Mouse (Mus musculus) stomach, postnatal 0 days (tissue): ENCODE measurements at regions not wholly inside any gene's neighbourhood (a gene's known extent, or its start where the extent isn't known, plus 50 kb on each side); places are given as distances from the start of the nearest gene placed in this dataset.

Source experiments
- ATAC-seq: fragments of 200-750 bp; cut with Nextera tagmentation; 2 replicates; pipeline ENCODE4 v1.8.0; 2017; ENCODE audit not compliant: low FRiP score, low TSS enrichment
- DNase-seq: peaks from one replicate; pipeline ENCODE4 v3.0.0-alpha.2; 2016; ENCODE audit warnings: low spot score
- H3K27ac ChIP-seq: fragments of 300-500 bp; sonication (generic); replicated peaks from 2 replicates; pipeline ENCODE4 v1.5.1; 2014; ENCODE audit warnings: mild to moderate bottlenecking, control low read depth
- H3K27me3 ChIP-seq: fragments of 300-500 bp; sonication (generic); 2 replicates; pipeline ENCODE4 v1.6.1; 2014; ENCODE audit warnings: low read length; ENCODE audit not compliant: control insufficient read depth, insufficient read depth
- H3K36me3 ChIP-seq: fragments of 300-500 bp; sonication (generic); 2 replicates; pipeline ENCODE4 v1.6.1; 2014; ENCODE audit warnings: low read length, mixed read lengths; ENCODE audit not compliant: control insufficient read depth, insufficient read depth
- H3K4me1 ChIP-seq: fragments of 300-500 bp; sonication (generic); replicated peaks from 2 replicates; pipeline ENCODE4 v1.6.1; 2014; ENCODE audit warnings: antibody characterized with exemption; ENCODE audit not compliant: control insufficient read depth, insufficient read depth
- H3K4me2 ChIP-seq: fragments of 300-500 bp; sonication (generic); replicated peaks from 2 replicates; pipeline ENCODE4 v1.6.1; 2014; ENCODE audit warnings: low read depth, mild to moderate bottlenecking, control low read depth, moderate library complexity
- H3K4me3 ChIP-seq: fragments of 300-500 bp; sonication (generic); 2 replicates; pipeline ENCODE4 v1.5.1; 2014; ENCODE audit warnings: low read depth, low read length, control low read depth
- H3K9ac ChIP-seq: fragments of 300-500 bp; sonication (generic); 2 replicates; pipeline ENCODE4 v1.6.1; 2014; ENCODE audit warnings: mild to moderate bottlenecking, low read length, control low read depth, mixed read lengths
- H3K9me3 ChIP-seq: fragments of 300-500 bp; sonication (generic); 2 replicates; pipeline ENCODE4 v1.6.1; 2016; ENCODE audit warnings: low read length; ENCODE audit not compliant: control insufficient read depth
- CTCF ChIP-seq: IDR thresholded peaks from 2 replicates; pipeline ENCODE4 v1.5.1; 2016; ENCODE audit warnings: antibody characterized with exemption, low read depth, mild to moderate bottlenecking, moderate library complexity
- EP300 ChIP-seq: optimal IDR thresholded peaks from 2 replicates; pipeline ENCODE3; 2016; ENCODE audit warnings: antibody characterized with exemption
- WGBS: fragments of 180-500 bp; shearing (Covaris S2); extraction: QIAGEN DNeasy Blood & Tissue Kit; methylation state at CpG from one replicate; pipeline ENCODE4 v1.1.7; 2014; 5-methylcytosine and 5-hydroxymethylcytosine counted together

DNA sequence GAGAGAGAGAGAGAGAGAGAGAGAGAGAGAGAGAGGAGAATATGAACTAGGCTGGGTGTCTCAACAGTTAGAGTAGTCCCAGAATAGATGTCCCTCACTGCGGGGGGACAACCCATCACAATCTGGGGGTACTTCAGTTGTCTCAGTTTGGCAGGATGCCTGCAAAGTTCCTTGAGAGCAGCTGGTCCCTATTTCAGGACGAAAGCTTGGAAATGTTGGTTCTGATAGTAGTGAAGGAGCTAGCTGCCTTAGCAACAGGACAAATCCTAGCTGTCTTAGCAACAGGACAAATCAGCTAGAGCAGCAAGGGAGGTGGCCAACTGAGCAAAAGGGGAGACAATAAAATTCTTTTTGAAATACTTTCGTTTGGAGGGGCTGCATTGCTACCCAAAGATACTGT, 139.9 kb upstream of the Frg1 start:
- ATAC-seq = no peak
- Histone ChIP-seq H3K4me2 (no peak overlapping the region), H3K36me3 (no peaks in the 10 kb centered on the region), H3K9me3 (no peaks in the 10 kb centered on the region), H3K27me3 (no peaks in the 10 kb centered on the region), H3K4me3 (no peak overlapping the region), H3K9ac (no peak overlapping the region), H3K27ac (no peak overlapping the region), H3K4me1 (no peaks in the 10 kb centered on the region)
- DNase-seq = no peak
- TF ChIP-seq EP300 (no peak), CTCF (no peak)
- 56% methylated on average over 3 of the region's 3 CpGs for WGBS

DNA sequence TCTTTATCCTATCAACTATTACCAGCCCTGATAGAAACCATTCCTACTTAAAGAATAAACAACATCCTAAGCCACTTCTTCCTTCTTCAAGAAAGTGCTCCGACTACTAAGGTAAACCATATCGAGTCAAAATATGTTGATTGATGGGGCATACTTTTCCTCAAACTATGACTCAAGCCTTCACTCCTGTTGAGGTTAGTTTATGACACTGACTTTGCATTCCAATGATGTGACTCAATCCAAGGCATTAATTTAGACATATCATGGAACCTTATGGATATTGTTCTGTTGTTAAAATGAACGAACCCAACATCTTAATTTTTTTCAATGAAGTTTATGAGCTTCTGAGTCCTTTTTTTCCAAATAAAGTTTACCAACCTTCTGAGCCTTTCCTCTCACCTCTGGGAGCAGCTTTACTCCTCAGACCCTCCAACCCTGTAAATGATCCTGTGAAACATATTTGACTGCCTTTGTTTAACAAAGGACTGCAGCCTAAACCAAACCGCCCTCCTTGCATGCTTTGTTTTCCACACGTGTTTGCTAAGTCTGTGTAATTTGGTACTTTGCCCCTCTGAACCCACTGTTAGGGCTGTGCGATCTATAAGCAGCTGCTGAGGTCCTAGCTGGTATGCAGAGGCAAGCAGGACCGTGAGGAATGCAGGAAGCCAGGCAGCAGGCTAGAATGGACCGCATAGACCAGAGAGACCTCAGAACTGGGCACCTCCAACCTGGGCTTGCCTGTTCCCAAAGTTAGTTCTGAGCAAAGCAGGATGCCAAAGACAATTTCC, 136.1 kb upstream of the Frg1 start:
- WGBS = 22% methylated on average over 8 of the region's 8 CpGs
- no peak overlapping the region for H3K4me2 ChIP-seq

DNA sequence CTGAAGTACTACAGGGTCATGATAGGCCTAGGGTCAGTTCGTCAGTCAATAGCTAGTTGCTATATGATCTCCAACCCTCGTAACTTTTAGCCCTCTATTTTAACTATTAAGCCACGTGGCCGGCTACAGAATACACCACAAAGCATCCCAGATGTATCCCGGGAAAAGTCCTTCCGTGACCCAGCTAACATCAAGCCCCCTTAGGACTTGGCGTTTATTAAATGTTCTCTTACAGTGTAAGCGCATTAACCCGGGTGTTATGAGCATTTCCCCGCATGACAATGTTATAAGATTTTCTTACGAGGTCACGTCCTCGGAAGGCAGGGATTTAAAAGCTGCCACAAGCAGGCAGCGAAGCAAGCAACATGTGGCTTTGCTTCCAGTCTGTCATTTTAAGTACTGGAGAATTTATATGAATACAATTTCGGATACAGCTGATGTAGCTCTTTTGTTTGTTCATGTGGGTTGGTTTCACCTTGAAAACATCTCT, 135.1 kb upstream of the Frg1 start:
- no peak overlapping the region for H3K9ac ChIP-seq
- no peak overlapping the region for H3K4me2 ChIP-seq
- H3K27ac ChIP-seq = no peak overlapping the region
- 52% methylated on average over 15 of the region's 15 CpGs for WGBS
- TF ChIP-seq EP300 (no peak), CTCF (no peak)
- no peaks in the 10 kb centered on the region for H3K9me3 ChIP-seq
- H3K27me3 ChIP-seq = no peaks in the 10 kb centered on the region
- no peaks in the 10 kb centered on the region for H3K4me1 ChIP-seq
- H3K36me3 ChIP-seq = no peaks in the 10 kb centered on the region
- no peak for DNase-seq
- no peak for ATAC-seq
- H3K4me3 ChIP-seq = no peak overlapping the region

More for the DNA sequence above, 136.1 kb upstream of the Frg1 start:
- ATAC-seq (no peak), DNase-seq (no peak)
- Histone ChIP-seq H3K9me3 (no peaks in the 10 kb centered on the region), H3K4me1 (no peaks in the 10 kb centered on the region), H3K27ac (no peak overlapping the region), H3K9ac (no peak overlapping the region), H3K4me3 (no peak overlapping the region), H3K27me3 (no peaks in the 10 kb centered on the region), H3K36me3 (no peaks in the 10 kb centered on the region)
- TF ChIP-seq CTCF = no peak
- no peak for TF ChIP-seq EP300

DNA sequence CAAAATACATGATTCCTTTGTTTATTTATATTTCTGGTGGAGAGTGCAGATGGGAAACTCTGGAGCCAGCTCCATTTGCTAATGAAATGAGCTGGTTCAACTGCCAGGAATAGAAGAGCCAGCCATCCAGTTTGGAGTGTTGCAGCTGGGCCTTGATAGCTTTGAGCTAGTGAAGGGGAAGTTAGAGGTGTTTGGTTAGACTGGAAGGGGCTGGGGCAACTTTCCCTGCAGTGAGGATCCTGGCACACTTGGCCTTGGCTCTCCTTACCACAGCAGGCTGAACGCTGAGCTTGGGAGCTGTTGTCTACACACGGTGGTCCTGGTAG, 133.2 kb upstream of the Frg1 start:
- H3K4me1 ChIP-seq = no peaks in the 10 kb centered on the region
- H3K27me3 ChIP-seq = no peaks in the 10 kb centered on the region
- no peak overlapping the region for H3K4me3 ChIP-seq
- H3K27ac ChIP-seq = no peak overlapping the region
- DNase-seq (no peak), ATAC-seq (no peak)
- H3K9ac ChIP-seq = no peak overlapping the region
- H3K4me2 ChIP-seq = no peak overlapping the region
- WGBS = 82% methylated on average over 2 of the region's 2 CpGs
- H3K9me3 ChIP-seq = no peaks in the 10 kb centered on the region
- no peaks in the 10 kb centered on the region for H3K36me3 ChIP-seq
- TF ChIP-seq EP300 (no peak), CTCF (no peak)

DNA sequence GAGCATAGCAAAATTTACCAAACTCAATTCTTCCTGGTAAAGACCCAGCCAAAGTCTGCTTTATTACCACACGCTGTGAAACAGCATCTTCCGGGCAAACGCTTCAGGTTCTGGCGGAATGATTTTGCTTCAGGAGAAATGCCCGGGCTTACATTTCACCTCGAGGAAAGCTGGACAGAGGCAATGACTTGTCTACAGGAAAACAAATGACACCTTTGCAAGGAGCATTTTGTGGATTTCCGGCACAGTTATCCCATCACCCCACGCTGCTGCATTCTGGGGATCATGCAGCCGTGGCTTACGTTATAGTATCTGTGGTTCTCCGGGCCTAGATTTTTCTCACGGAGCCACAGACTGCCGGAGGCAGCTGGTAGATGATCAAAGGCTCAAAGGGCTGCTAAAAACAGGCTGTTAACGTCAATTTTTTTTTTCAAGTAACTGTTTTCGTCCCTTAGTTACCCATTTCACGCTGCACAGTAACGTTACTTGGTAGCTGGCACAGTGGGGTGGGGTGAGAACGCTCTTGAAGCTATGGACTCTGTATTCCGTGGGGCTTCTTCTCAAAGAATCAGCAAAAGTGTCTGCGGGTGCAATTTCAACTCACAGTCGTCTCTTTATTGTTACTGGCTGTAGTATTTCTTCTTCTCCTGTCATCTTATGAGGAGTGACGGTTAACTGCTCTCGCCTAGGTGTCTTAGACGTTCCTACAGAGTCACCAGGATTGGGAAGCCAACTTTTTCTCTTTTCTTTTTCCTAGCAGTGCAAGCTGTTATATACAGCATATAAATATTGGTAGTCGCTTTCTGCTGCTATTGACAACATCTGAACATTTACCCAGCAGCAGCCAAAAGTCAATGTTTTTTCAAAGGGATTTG, 132.6 kb upstream of the Frg1 start:
- Histone ChIP-seq H3K36me3 (no peaks in the 10 kb centered on the region), H3K4me3 (no peak overlapping the region), H3K27ac (no peak overlapping the region), H3K27me3 (no peaks in the 10 kb centered on the region), H3K4me1 (no peaks in the 10 kb centered on the region), H3K4me2 (no peak overlapping the region), H3K9me3 (no peaks in the 10 kb centered on the region), H3K9ac (no peak overlapping the region)
- ATAC-seq = no peak
- DNase-seq = no peak
- WGBS = 60% methylated on average over 25 of the region's 25 CpGs
- TF ChIP-seq CTCF (no peak), EP300 (no peak)

DNA sequence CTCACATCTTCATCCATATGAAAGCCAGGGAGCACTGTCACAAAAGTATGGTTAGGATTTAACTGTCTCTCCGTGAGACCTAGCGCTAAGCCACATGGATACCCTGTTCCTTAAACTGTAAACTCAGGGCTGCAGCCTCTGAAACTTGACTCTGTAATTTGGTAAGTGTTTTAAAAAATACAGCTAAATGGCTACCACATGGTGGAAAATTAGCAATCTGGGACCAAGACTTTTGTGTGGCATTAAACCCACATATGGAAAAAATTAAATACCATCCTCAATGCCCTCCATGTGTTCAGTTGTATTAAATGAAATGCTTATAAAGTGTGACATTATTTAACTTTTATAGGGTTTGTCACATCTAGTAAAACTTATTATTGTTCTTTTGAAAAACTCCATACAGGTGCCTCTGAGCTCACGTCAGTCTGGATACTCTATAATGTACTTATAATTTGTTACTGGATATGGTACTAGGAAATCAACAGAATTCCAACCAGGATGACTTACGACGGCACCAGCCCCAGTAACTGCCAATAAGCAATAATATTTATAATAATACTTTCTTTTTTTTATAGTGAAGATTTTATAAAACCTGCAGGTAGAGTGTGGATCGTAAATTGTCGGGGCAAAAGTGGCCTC, 131.0 kb upstream of the Frg1 start:
- WGBS = 84% methylated on average over 7 of the region's 7 CpGs

More for the DNA sequence above, 131.0 kb upstream of the Frg1 start:
- no peak overlapping the region for H3K9ac ChIP-seq
- no peak overlapping the region for H3K4me3 ChIP-seq
- no peak overlapping the region for H3K27ac ChIP-seq
- no peak for DNase-seq
- no peaks in the 10 kb centered on the region for H3K9me3 ChIP-seq
- no peaks in the 10 kb centered on the region for H3K4me1 ChIP-seq
- TF ChIP-seq CTCF (no peak), EP300 (no peak)
- no peaks in the 10 kb centered on the region for H3K27me3 ChIP-seq
- H3K4me2 ChIP-seq = no peak overlapping the region
- no peaks in the 10 kb centered on the region for H3K36me3 ChIP-seq
- ATAC-seq = no peak
